Mouse (Mus musculus): ENCODE data around the gene Ccdc13. TPM values are rescaled to one million over a fixed set of nuclear protein-coding genes. Genes with fewer than 3 reads are reported as not detected.

Gene Ccdc13
- total and polyA plus RNA-seq, 3 experiments: not detected

GRCm38 (mm10) chr9:121757835-121758814, 81.1 kb downstream of the Ccdc13 start:
- Histone ChIP-seq H3K9me3 (replicated peaks; ENCODE audit: insufficient read depth, low read length) (no peaks in the 10 kb centered on the region), H3K4me3 (ENCODE audit: control insufficient read depth in 1 of 2, insufficient read depth in 1 of 2, low read depth in 2 of 2, low read length in 2 of 2) (no peak overlapping the region), H3K27ac (ENCODE audit: control insufficient read depth, low read depth, low read length) (no peak overlapping the region), H3K9ac (ENCODE audit: control insufficient read depth, low read depth, low read length, poor library complexity, severe bottlenecking) (no peak overlapping the region), H3K27me3 (ENCODE audit: control insufficient read depth in 1 of 2, insufficient read depth in 2 of 2, low read length in 2 of 2) (no peaks in the 10 kb centered on the region), H3K36me3 (ENCODE audit: control insufficient read depth in 1 of 2, insufficient read depth in 2 of 2, low read length in 2 of 2) (peaks cover 0 to 13% of the 10 kb centered on the region in 2 experiments; a peak in 2 of 4 replicates), H3K79me2 (ENCODE audit: control insufficient read depth, insufficient read depth, low read length, poor library complexity) (no peaks in the 10 kb centered on the region), H3K4me1 (ENCODE audit: control insufficient read depth in 1 of 2, insufficient read depth in 2 of 2, low read length in 2 of 2) (no peaks in the 10 kb centered on the region)
- DNase-seq (ENCODE audit: low read depth, low spot score): peak; percentile 14
- TF ChIP-seq POLR2AphosphoS2 (IDR thresholded peaks at IDR 0.05; ENCODE audit: low read length) (peak; percentile 70; the same call in 1 of the 2 replicates), MYB (IDR thresholded peaks at IDR 0.05; ENCODE audit: low read depth, low read length) (no peak), UBTF (IDR thresholded peaks at IDR 0.05; ENCODE audit: borderline replicate concordance, insufficient read depth, low read depth, low read length) (no peak), JUND (IDR thresholded peaks at IDR 0.05; ENCODE audit: low read depth, low read length) (no peak), ETS1 (IDR thresholded peaks at IDR 0.05; ENCODE audit: low read depth, low read length) (no peak), CHD1 (IDR thresholded peaks at IDR 0.05; ENCODE audit: low read depth, low read length) (no peak)

GRCm38 (mm10) chr9:121757432-121757831, 81.8 kb downstream of the Ccdc13 start:
- Histone ChIP-seq H3K27me3 (ENCODE audit: control insufficient read depth in 1 of 2, insufficient read depth in 2 of 2, low read length in 2 of 2) (no peaks in the 10 kb centered on the region), H3K4me1 (ENCODE audit: control insufficient read depth in 1 of 2, insufficient read depth in 2 of 2, low read length in 2 of 2) (no peaks in the 10 kb centered on the region), H3K9ac (ENCODE audit: control insufficient read depth, low read depth, low read length, poor library complexity, severe bottlenecking) (no peak overlapping the region), H3K9me3 (replicated peaks; ENCODE audit: insufficient read depth, low read length) (no peaks in the 10 kb centered on the region), H3K27ac (ENCODE audit: control insufficient read depth, low read depth, low read length) (no peak overlapping the region), H3K4me3 (ENCODE audit: control insufficient read depth in 1 of 2, insufficient read depth in 1 of 2, low read depth in 2 of 2, low read length in 2 of 2) (no peak overlapping the region), H3K79me2 (ENCODE audit: control insufficient read depth, insufficient read depth, low read length, poor library complexity) (no peaks in the 10 kb centered on the region), H3K36me3 (ENCODE audit: control insufficient read depth in 1 of 2, insufficient read depth in 2 of 2, low read length in 2 of 2) (peaks cover 0 to 13% of the 10 kb centered on the region in 2 experiments; a peak in 2 of 4 replicates)
- TF ChIP-seq TAL1 (IDR thresholded peaks at IDR 0.05; ENCODE audit: low read length) (no peak), ZNF384 (IDR thresholded peaks at IDR 0.05; ENCODE audit: low read depth, low read length) (0 out of 2 replicates have a peak, but pooled peaks have one; percentile 6)
- peak; percentile 50 for DNase-seq (ENCODE audit: low read depth, low spot score)

GRCm38 (mm10) chr9:121756785-121757184, 82.5 kb downstream of the Ccdc13 start:
- H3K27me3 ChIP-seq (ENCODE audit: control insufficient read depth in 1 of 2, insufficient read depth in 2 of 2, low read length in 2 of 2): no peaks in the 10 kb centered on the region
- peaks cover 0 to 14% of the 10 kb centered on the region in 2 experiments; a peak in 2 of 4 replicates for H3K36me3 ChIP-seq (ENCODE audit: control insufficient read depth in 1 of 2, insufficient read depth in 2 of 2, low read length in 2 of 2)
- no peaks in the 10 kb centered on the region for H3K79me2 ChIP-seq (ENCODE audit: control insufficient read depth, insufficient read depth, low read length, poor library complexity)
- H3K4me1 ChIP-seq (ENCODE audit: control insufficient read depth in 1 of 2, insufficient read depth in 2 of 2, low read length in 2 of 2): no peaks in the 10 kb centered on the region
- H3K9ac ChIP-seq (ENCODE audit: control insufficient read depth, low read depth, low read length, poor library complexity, severe bottlenecking): no peak overlapping the region
- no peak overlapping the region for H3K27ac ChIP-seq (ENCODE audit: control insufficient read depth, low read depth, low read length)
- no peaks in the 10 kb centered on the region for H3K9me3 ChIP-seq (replicated peaks; ENCODE audit: insufficient read depth, low read length)
- no peak overlapping the region for H3K4me3 ChIP-seq (ENCODE audit: control insufficient read depth in 1 of 2, insufficient read depth in 1 of 2, low read depth in 2 of 2, low read length in 2 of 2)
- DNase-seq (ENCODE audit: low read depth, low spot score): no peak
- TF ChIP-seq E2F4 (IDR thresholded peaks at IDR 0.05; ENCODE audit: borderline replicate concordance, low read depth, low read length) (no peak), ZMIZ1 (IDR thresholded peaks at IDR 0.05; ENCODE audit: low read depth, low read length) (no peak)
